Mouse (Mus musculus) midbrain, embryonic 15.5 days (tissue): Measurements from ENCODE around the gene Tmf1. TPM values are rescaled to one million over a fixed set of nuclear protein-coding genes. Genes with fewer than 3 reads are reported as not detected.

Source experiments
- ATAC-seq: fragments of 200-750 bp; cut with Nextera tagmentation; replicated peaks from 2 replicates; pipeline ENCODE4 v1.8.0; 2017; ENCODE audit warnings: moderate TSS enrichment
- H3K27ac ChIP-seq: fragments of 300-500 bp; sonication (generic); 2 replicates; pipeline ENCODE4 v1.5.1; 2015; ENCODE audit warnings: mild to moderate bottlenecking, inconsistent platforms
- H3K27me3 ChIP-seq: fragments of 300-500 bp; sonication (generic); replicated peaks from 2 replicates; pipeline ENCODE4 v1.6.1; 2015; ENCODE audit warnings: inconsistent platforms
- H3K36me3 ChIP-seq: fragments of 300-500 bp; sonication (generic); replicated peaks from 2 replicates; pipeline ENCODE4 v1.6.1; 2015; ENCODE audit warnings: inconsistent platforms
- H3K4me1 ChIP-seq: fragments of 300-500 bp; sonication (generic); 2 replicates; pipeline ENCODE4 v1.6.1; 2015; ENCODE audit warnings: inconsistent platforms
- H3K4me2 ChIP-seq: fragments of 300-500 bp; sonication (generic); 2 replicates; pipeline ENCODE4 v1.6.1; 2015; ENCODE audit warnings: inconsistent platforms, mild to moderate bottlenecking, moderate library complexity
- H3K4me3 ChIP-seq: fragments of 300-500 bp; sonication (generic); 2 replicates; pipeline ENCODE4 v1.5.1; 2015; ENCODE audit warnings: mild to moderate bottlenecking, inconsistent platforms
- H3K9ac ChIP-seq: fragments of 300-500 bp; sonication (generic); 2 replicates; pipeline ENCODE4 v1.6.1; 2015; ENCODE audit warnings: mild to moderate bottlenecking, inconsistent platforms
- H3K9me3 ChIP-seq: fragments of 300-500 bp; sonication (generic); 2 replicates; pipeline ENCODE4 v1.6.1; 2016; ENCODE audit warnings: inconsistent platforms
- WGBS: fragments of 180-500 bp; shearing (Covaris S2); methylation state at CpG from one replicate; pipeline ENCODE4 v1.1.7; 2015; ENCODE audit warnings: mixed read lengths; 5-methylcytosine and 5-hydroxymethylcytosine counted together
- polyA plus RNA-seq: library from polyadenylated mRNA; unstranded; fragments of >200 nt; fragmentation: Nextera tagmentation; extraction: Ambion mirVana; gene quantifications from 2 replicates; pipeline ENCODE4 v1.2.1, GENCODE M21; 2015

The Tmf1 gene
- polyA plus RNA-seq, 1 experiment from 2014 or later = 35.7 TPM

- ATAC-seq = peak; percentile 74
Observed at GRCm38 (mm10) chr6:97210962-97211601, 32.2 kb upstream of the Tmf1 start.

GRCm38 (mm10) chr6:97210191-97210961 is 31.5 kb upstream of the Tmf1 start, which contains the start of gene Arl6ip5:
TSS of gene Arl6ip5 (plus strand) at chr6:97210689.
- Histone ChIP-seq H3K4me1 (peaks cover 22% of the 10 kb centered on the region), H3K4me2 (peak within 1 kb of the TSS; percentile 54), H3K9me3 (no peaks in the 10 kb centered on the region), H3K4me3 (peak within 1 kb of the TSS; percentile 64), H3K9ac (peak within 1 kb of the TSS; percentile 61), H3K36me3 (no peaks in the 10 kb centered on the region), H3K27ac (peak within 1 kb of the TSS; percentile 76), H3K27me3 (no peaks in the 10 kb centered on the region)
- ATAC-seq = peak; percentile 83
- WGBS = 9% methylated on average over 32 of the region's 32 CpGs

More at GRCm38 (mm10) chr6:97210962-97211601, 32.2 kb upstream of the Tmf1 start:
- peak overlapping the region; percentile 76 for H3K27ac ChIP-seq
- peaks cover 22% of the 10 kb centered on the region for H3K4me1 ChIP-seq
- H3K4me3 ChIP-seq = peak overlapping the region; percentile 64
- no peaks in the 10 kb centered on the region for H3K9me3 ChIP-seq
- peak overlapping the region; percentile 61 for H3K9ac ChIP-seq
- H3K27me3 ChIP-seq = no peaks in the 10 kb centered on the region
- peak overlapping the region; percentile 54 for H3K4me2 ChIP-seq
- H3K36me3 ChIP-seq = no peaks in the 10 kb centered on the region
- 2% methylated on average over 22 of the region's 22 CpGs for WGBS

- Histone ChIP-seq H3K4me3 (no peak overlapping the region), H3K27ac (no peak overlapping the region), H3K9ac (no peak overlapping the region), H3K27me3 (no peaks in the 10 kb centered on the region), H3K36me3 (no peaks in the 10 kb centered on the region), H3K4me1 (peaks cover 22% of the 10 kb centered on the region), H3K9me3 (no peaks in the 10 kb centered on the region), H3K4me2 (no peak overlapping the region)
- 91% methylated on average over 4 of the region's 4 CpGs for WGBS
- no peak for ATAC-seq
Observed at GRCm38 (mm10) chr6:97209751-97210150, 30.8 kb upstream of the Tmf1 start.

- WGBS = 51% methylated on average over 3 of the region's 3 CpGs
- no peaks in the 10 kb centered on the region for H3K27me3 ChIP-seq
- no peak overlapping the region for H3K4me2 ChIP-seq
- no peak for ATAC-seq
- H3K9ac ChIP-seq = no peak overlapping the region
- H3K36me3 ChIP-seq = no peaks in the 10 kb centered on the region
- no peak overlapping the region for H3K27ac ChIP-seq
- peaks cover 27% of the 10 kb centered on the region for H3K4me1 ChIP-seq
- H3K9me3 ChIP-seq = no peaks in the 10 kb centered on the region
- no peak overlapping the region for H3K4me3 ChIP-seq
Observed at GRCm38 (mm10) chr6:97209201-97209600, 30.3 kb upstream of the Tmf1 start.

- H3K4me2 ChIP-seq = no peak overlapping the region
- no peaks in the 10 kb centered on the region for H3K27me3 ChIP-seq
- H3K4me3 ChIP-seq = no peak overlapping the region
- 37% methylated on average over 3 of the region's 3 CpGs for WGBS
- peaks cover 30% of the 10 kb centered on the region for H3K4me1 ChIP-seq
- ATAC-seq = no peak
- no peaks in the 10 kb centered on the region for H3K36me3 ChIP-seq
- H3K9me3 ChIP-seq = no peaks in the 10 kb centered on the region
- no peak overlapping the region for H3K27ac ChIP-seq
- H3K9ac ChIP-seq = no peak overlapping the region
Observed at GRCm38 (mm10) chr6:97208406-97208805, 29.5 kb upstream of the Tmf1 start.

- no peak overlapping the region for H3K27ac ChIP-seq
- no peak overlapping the region for H3K4me2 ChIP-seq
- no peaks in the 10 kb centered on the region for H3K9me3 ChIP-seq
- H3K9ac ChIP-seq = no peak overlapping the region
- H3K36me3 ChIP-seq = no peaks in the 10 kb centered on the region
- H3K4me1 ChIP-seq = peaks cover 26% of the 10 kb centered on the region
- H3K4me3 ChIP-seq = no peak overlapping the region
- no peak for ATAC-seq
- H3K27me3 ChIP-seq = no peaks in the 10 kb centered on the region
- 85% methylated on average over 4 of the region's 4 CpGs for WGBS
Observed at GRCm38 (mm10) chr6:97207085-97207484, 28.2 kb upstream of the Tmf1 start.

- under 1% methylated on average over 38 of the region's 38 CpGs for WGBS
Observed at GRCm38 (mm10) chr6:97205439-97205885, 26.5 kb upstream of the Tmf1 start, which contains the start of gene Uba3. TSS of gene Uba3 (minus strand) at chr6:97205647.

GRCm38 (mm10) chr6:97204952-97205351 is 26.0 kb upstream of the Tmf1 start:
- under 1% methylated on average over 16 of the region's 16 CpGs for WGBS
- ATAC-seq = peak; percentile 64

More at GRCm38 (mm10) chr6:97205439-97205885, 26.5 kb upstream of the Tmf1 start, which contains the start of gene Uba3:
- no peaks in the 10 kb centered on the region for H3K9me3 ChIP-seq
- H3K4me2 ChIP-seq = peak within 1 kb of the TSS; percentile 63
- H3K27me3 ChIP-seq = no peaks in the 10 kb centered on the region
- H3K36me3 ChIP-seq = 0 out of 2 replicates have a peak, but pooled peaks cover 4% of the 10 kb centered on the region
- H3K4me1 ChIP-seq = peaks cover 18% of the 10 kb centered on the region
- ATAC-seq = peak; percentile 98
- H3K9ac ChIP-seq = peak within 1 kb of the TSS; percentile 84
- H3K4me3 ChIP-seq = peak within 1 kb of the TSS; percentile 89
- H3K27ac ChIP-seq = peak within 1 kb of the TSS; percentile 83

GRCm38 (mm10) chr6:97204252-97204869 is 25.4 kb upstream of the Tmf1 start:
- Histone ChIP-seq H3K27ac (no peak overlapping the region), H3K9ac (peak overlapping the region; percentile 84; the same call in 1 of the 2 replicates)
- 19% methylated on average over 9 of the region's 9 CpGs for WGBS

More at GRCm38 (mm10) chr6:97204952-97205351, 26.0 kb upstream of the Tmf1 start:
- Histone ChIP-seq H3K36me3 (0 out of 2 replicates have a peak, but pooled peaks cover 4% of the 10 kb centered on the region), H3K4me2 (peak overlapping the region; percentile 63), H3K4me3 (peak overlapping the region; percentile 89), H3K27me3 (no peaks in the 10 kb centered on the region), H3K27ac (peak overlapping the region; percentile 83), H3K9ac (peak overlapping the region; percentile 84), H3K4me1 (peaks cover 12% of the 10 kb centered on the region), H3K9me3 (no peaks in the 10 kb centered on the region)

GRCm38 (mm10) chr6:97202477-97202876 is 23.6 kb upstream of the Tmf1 start:
- no peak overlapping the region for H3K27ac ChIP-seq
- no peak for ATAC-seq
- 0 out of 2 replicates have a peak, but pooled peaks cover 6% of the 10 kb centered on the region for H3K36me3 ChIP-seq
- 93% methylated on average over 3 of the region's 3 CpGs for WGBS
- H3K27me3 ChIP-seq = no peaks in the 10 kb centered on the region
- H3K9me3 ChIP-seq = no peaks in the 10 kb centered on the region
- peaks cover 12% of the 10 kb centered on the region for H3K4me1 ChIP-seq
- no peak overlapping the region for H3K4me3 ChIP-seq
- no peak overlapping the region for H3K9ac ChIP-seq
- no peak overlapping the region for H3K4me2 ChIP-seq

More at GRCm38 (mm10) chr6:97204252-97204869, 25.4 kb upstream of the Tmf1 start:
- H3K36me3 ChIP-seq = 0 out of 2 replicates have a peak, but pooled peaks cover 4% of the 10 kb centered on the region
- H3K9me3 ChIP-seq = no peaks in the 10 kb centered on the region
- H3K4me3 ChIP-seq = peak overlapping the region; percentile 89
- ATAC-seq = no peak
- no peaks in the 10 kb centered on the region for H3K27me3 ChIP-seq
- peak overlapping the region; percentile 63 for H3K4me2 ChIP-seq
- peaks cover 12% of the 10 kb centered on the region for H3K4me1 ChIP-seq

- ATAC-seq = no peak
- H3K27ac ChIP-seq = no peak overlapping the region
- H3K4me1 ChIP-seq = peaks cover 12% of the 10 kb centered on the region
- H3K4me2 ChIP-seq = no peak overlapping the region
- 55% methylated on average over 3 of the region's 3 CpGs for WGBS
- no peak overlapping the region for H3K4me3 ChIP-seq
- peaks cover 17% of the 10 kb centered on the region for H3K36me3 ChIP-seq
- H3K9ac ChIP-seq = no peak overlapping the region
- H3K27me3 ChIP-seq = no peaks in the 10 kb centered on the region
- no peaks in the 10 kb centered on the region for H3K9me3 ChIP-seq
Observed at GRCm38 (mm10) chr6:97200437-97200836, 21.5 kb upstream of the Tmf1 start.
